Mouse (Mus musculus) lung, embryonic 15.5 days (tissue): ENCODE data around the gene Cd72. TPM values are rescaled to one million over a fixed set of nuclear protein-coding genes. Genes with fewer than 3 reads are reported as not detected.

Experiments
- ATAC-seq: fragments of 200-750 bp; cut with Nextera tagmentation; 2 replicates; pipeline ENCODE4 v1.8.0; 2017; ENCODE audit warnings: moderate number of reproducible peaks, borderline replicate concordance; ENCODE audit not compliant: low FRiP score, low TSS enrichment; ENCODE audit errors: extremely low read depth
- H3K27ac ChIP-seq: fragments of 300-500 bp; sonication (generic); 2 replicates; pipeline ENCODE4 v1.5.1; 2015; ENCODE audit warnings: moderate library complexity, mild to moderate bottlenecking, inconsistent platforms
- H3K27me3 ChIP-seq: fragments of 300-500 bp; sonication (generic); 2 replicates; pipeline ENCODE4 v1.6.1; 2015; ENCODE audit warnings: inconsistent platforms
- H3K36me3 ChIP-seq: fragments of 300-500 bp; sonication (generic); 2 replicates; pipeline ENCODE4 v1.6.1; 2015; ENCODE audit warnings: inconsistent platforms
- H3K4me1 ChIP-seq: fragments of 300-500 bp; sonication (generic); 2 replicates; pipeline ENCODE4 v1.6.1; 2015; ENCODE audit warnings: inconsistent platforms
- H3K4me2 ChIP-seq: fragments of 300-500 bp; sonication (generic); 2 replicates; pipeline ENCODE4 v1.6.1; 2015; ENCODE audit warnings: inconsistent platforms, mild to moderate bottlenecking, moderate library complexity
- H3K4me3 ChIP-seq: fragments of 300-500 bp; sonication (generic); 2 replicates; pipeline ENCODE4 v1.5.1; 2015; ENCODE audit warnings: mild to moderate bottlenecking, inconsistent platforms
- H3K9ac ChIP-seq: fragments of 300-500 bp; sonication (generic); 2 replicates; pipeline ENCODE4 v1.6.1; 2015; ENCODE audit warnings: inconsistent platforms
- H3K9me3 ChIP-seq: fragments of 300-500 bp; sonication (generic); 2 replicates; pipeline ENCODE4 v1.6.1; 2016; ENCODE audit warnings: inconsistent platforms
- WGBS: fragments of 180-500 bp; shearing (Covaris S2); methylation state at CpG from one replicate; pipeline ENCODE4 v1.1.7; 2015; 5-methylcytosine and 5-hydroxymethylcytosine counted together
- polyA plus RNA-seq: library from polyadenylated mRNA; unstranded; fragments of >200 nt; fragmentation: Nextera tagmentation; extraction: Ambion mirVana; gene quantifications from 2 replicates; pipeline ENCODE4 v1.2.1, GENCODE M21; 2015

Gene Cd72
- polyA plus RNA-seq, 1 experiment from 2014 or later, result 3.1 TPM

- Histone ChIP-seq H3K9ac (no peak overlapping the region; the same call in 1 of the 2 replicates), H3K4me1 (peaks cover 20% of the 10 kb centered on the region), H3K36me3 (no peaks in the 10 kb centered on the region), H3K27me3 (no peaks in the 10 kb centered on the region), H3K4me3 (peak overlapping the region; percentile 46), H3K27ac (peak overlapping the region; percentile 91), H3K4me2 (peak overlapping the region; percentile 67), H3K9me3 (no peaks in the 10 kb centered on the region)
- no peak for ATAC-seq
- WGBS, result 70% methylated on average over 12 of the region's 12 CpGs
Observed at GRCm38 (mm10) chr4:43407071-43407920, 47.1 kb downstream of the Cd72 start.

GRCm38 (mm10) chr4:43406162-43406971, 48.1 kb downstream of the Cd72 start:
- Histone ChIP-seq H3K36me3 (no peaks in the 10 kb centered on the region), H3K4me2 (peak overlapping the region; percentile 67), H3K4me1 (peaks cover 25% of the 10 kb centered on the region), H3K9ac (peak overlapping the region; percentile 48), H3K27ac (peak overlapping the region; percentile 91), H3K9me3 (no peaks in the 10 kb centered on the region), H3K4me3 (peak overlapping the region; percentile 46), H3K27me3 (no peaks in the 10 kb centered on the region)
- 2% methylated on average over 28 of the region's 28 CpGs for WGBS
- peak; percentile 96 for ATAC-seq

- Histone ChIP-seq H3K4me2 (no peak overlapping the region), H3K27ac (no peak overlapping the region), H3K4me1 (peaks cover 42% of the 10 kb centered on the region), H3K9me3 (no peaks in the 10 kb centered on the region), H3K36me3 (no peaks in the 10 kb centered on the region), H3K9ac (no peak overlapping the region), H3K4me3 (no peak overlapping the region), H3K27me3 (no peaks in the 10 kb centered on the region)
- ATAC-seq, result no peak
- 85% methylated on average over 10 of the region's 10 CpGs for WGBS
Observed at GRCm38 (mm10) chr4:43404697-43405096, 49.7 kb downstream of the Cd72 start.

- WGBS, result 54% methylated on average over 9 of the region's 9 CpGs
- Histone ChIP-seq H3K4me3 (no peak overlapping the region), H3K9ac (no peak overlapping the region), H3K9me3 (no peaks in the 10 kb centered on the region), H3K27ac (no peak overlapping the region), H3K36me3 (no peaks in the 10 kb centered on the region), H3K4me1 (peaks cover 55% of the 10 kb centered on the region), H3K27me3 (no peaks in the 10 kb centered on the region), H3K4me2 (no peak overlapping the region)
- no peak for ATAC-seq
Observed at GRCm38 (mm10) chr4:43402212-43402611, 52.2 kb downstream of the Cd72 start.

- no peak overlapping the region for H3K9ac ChIP-seq
- peaks cover 55% of the 10 kb centered on the region for H3K4me1 ChIP-seq
- H3K27ac ChIP-seq, result peak overlapping the region; percentile 81
- WGBS, result 74% methylated on average over 10 of the region's 10 CpGs
- no peaks in the 10 kb centered on the region for H3K27me3 ChIP-seq
- H3K9me3 ChIP-seq, result no peaks in the 10 kb centered on the region
- peak overlapping the region; percentile 8; the same call in 1 of the 2 replicates for H3K4me2 ChIP-seq
- H3K4me3 ChIP-seq, result no peak overlapping the region
- ATAC-seq, result no peak
- H3K36me3 ChIP-seq, result no peaks in the 10 kb centered on the region
Observed at GRCm38 (mm10) chr4:43401486-43401885, 52.9 kb downstream of the Cd72 start.

GRCm38 (mm10) chr4:43400976-43401375, 53.5 kb downstream of the Cd72 start:
- 22% methylated on average over 10 of the region's 10 CpGs for WGBS
- H3K9me3 ChIP-seq, result no peaks in the 10 kb centered on the region
- no peaks in the 10 kb centered on the region for H3K36me3 ChIP-seq
- no peaks in the 10 kb centered on the region for H3K27me3 ChIP-seq
- ATAC-seq, result no peak
- peak overlapping the region; percentile 81 for H3K27ac ChIP-seq
- no peak overlapping the region for H3K4me3 ChIP-seq
- peaks cover 53% of the 10 kb centered on the region for H3K4me1 ChIP-seq
- peak overlapping the region; percentile 8; the same call in 1 of the 2 replicates for H3K4me2 ChIP-seq
- H3K9ac ChIP-seq, result no peak overlapping the region; the same call in 1 of the 2 replicates

- Histone ChIP-seq H3K9ac (no peak overlapping the region), H3K4me2 (peak overlapping the region; percentile 47), H3K9me3 (no peaks in the 10 kb centered on the region), H3K4me1 (peaks cover 50% of the 10 kb centered on the region), H3K27ac (peak overlapping the region; percentile 81), H3K4me3 (0 out of 2 replicates have a peak overlapping the region, but pooled peaks have one; percentile 5), H3K36me3 (no peaks in the 10 kb centered on the region), H3K27me3 (no peaks in the 10 kb centered on the region)
- ATAC-seq, result peak; percentile 21; the same call in 1 of the 2 replicates
- WGBS, result 52% methylated on average over 31 of the region's 31 CpGs
Observed at GRCm38 (mm10) chr4:43399391-43400131, 54.9 kb downstream of the Cd72 start.

GRCm38 (mm10) chr4:43398829-43399331, 55.5 kb downstream of the Cd72 start:
- peaks cover 56% of the 10 kb centered on the region for H3K4me1 ChIP-seq
- H3K9ac ChIP-seq, result no peak overlapping the region
- H3K4me3 ChIP-seq, result 0 out of 2 replicates have a peak overlapping the region, but pooled peaks have one; percentile 5
- no peaks in the 10 kb centered on the region for H3K27me3 ChIP-seq
- H3K9me3 ChIP-seq, result no peaks in the 10 kb centered on the region
- no peaks in the 10 kb centered on the region for H3K36me3 ChIP-seq
- peak overlapping the region; percentile 81 for H3K27ac ChIP-seq
- whole genome bisulfite sequencing, result 18% methylated on average over 17 of the region's 17 CpGs
- H3K4me2 ChIP-seq, result peak overlapping the region; percentile 47
- peak; percentile 47; the same call in 1 of the 2 replicates for ATAC-seq

GRCm38 (mm10) chr4:43398014-43398413, 56.4 kb downstream of the Cd72 start:
- H3K4me1 ChIP-seq, result peaks cover 60% of the 10 kb centered on the region

More at GRCm38 (mm10) chr4:43398014-43398413, 56.4 kb downstream of the Cd72 start:
- no peaks in the 10 kb centered on the region for H3K9me3 ChIP-seq
- H3K27ac ChIP-seq, result peak overlapping the region; percentile 81
- no peak for ATAC-seq
- no peak overlapping the region for H3K4me3 ChIP-seq
- WGBS, result 61% methylated on average over 4 of the region's 4 CpGs
- H3K9ac ChIP-seq, result no peak overlapping the region
- no peaks in the 10 kb centered on the region for H3K27me3 ChIP-seq
- H3K36me3 ChIP-seq, result no peaks in the 10 kb centered on the region
- no peak overlapping the region for H3K4me2 ChIP-seq
